Mouse (Mus musculus): ENCODE measurements around the gene Cpeb2.

Gene Cpeb2

DNA sequence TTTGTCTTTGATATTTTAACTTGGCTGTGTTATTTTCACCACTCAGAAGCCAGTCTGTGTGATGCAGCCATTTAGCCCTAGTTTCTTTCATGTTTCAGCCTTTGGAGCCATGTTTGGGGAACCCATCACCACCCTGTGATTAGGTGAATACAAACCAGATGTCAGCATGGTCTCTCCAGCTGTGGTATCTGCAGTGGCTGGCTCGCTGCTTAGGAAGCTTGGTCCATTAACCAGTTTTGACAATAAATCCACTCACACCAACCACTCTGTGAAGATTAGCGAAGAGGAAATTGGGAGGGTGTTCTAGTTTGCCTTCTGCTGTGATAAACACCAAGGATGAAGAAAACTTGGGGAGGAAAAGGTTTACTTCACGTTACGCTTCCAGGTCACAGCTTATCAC, 92.6 kb downstream of the Cpeb2 start:
- DNase-seq (ENCODE audit: low spot score) = peak; percentile 60

DNA sequence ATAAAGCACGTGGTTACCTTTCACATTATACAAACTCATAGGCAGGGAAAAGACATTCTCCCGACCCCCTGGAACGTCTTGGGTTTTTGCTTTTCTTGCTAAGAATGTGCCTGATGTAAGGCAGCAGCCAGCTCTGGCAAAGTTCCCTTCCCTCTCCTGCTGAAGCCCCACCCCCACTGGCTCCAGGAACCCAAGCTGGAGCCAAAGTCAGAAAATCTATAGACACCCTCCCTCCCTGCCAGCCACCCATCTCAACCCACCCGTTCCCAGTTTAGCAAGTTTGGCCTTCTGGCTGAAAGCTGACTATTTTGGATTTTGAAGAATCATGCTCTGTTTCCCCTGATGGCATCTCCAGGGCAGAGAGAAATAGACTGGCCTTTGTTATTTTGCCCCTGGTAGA, 95.6 kb downstream of the Cpeb2 start:
- no peak for DNase-seq (ENCODE audit: low spot score)

- no peak for DNase-seq (ENCODE audit: low spot score)
Observed at GRCm38 (mm10) chr5:43330260-43330659, 97.3 kb downstream of the Cpeb2 start.

GRCm38 (mm10) chr5:43334469-43334868, 101.5 kb downstream of the Cpeb2 start:
- DNase-seq (ENCODE audit: low spot score) = no peak

DNA sequence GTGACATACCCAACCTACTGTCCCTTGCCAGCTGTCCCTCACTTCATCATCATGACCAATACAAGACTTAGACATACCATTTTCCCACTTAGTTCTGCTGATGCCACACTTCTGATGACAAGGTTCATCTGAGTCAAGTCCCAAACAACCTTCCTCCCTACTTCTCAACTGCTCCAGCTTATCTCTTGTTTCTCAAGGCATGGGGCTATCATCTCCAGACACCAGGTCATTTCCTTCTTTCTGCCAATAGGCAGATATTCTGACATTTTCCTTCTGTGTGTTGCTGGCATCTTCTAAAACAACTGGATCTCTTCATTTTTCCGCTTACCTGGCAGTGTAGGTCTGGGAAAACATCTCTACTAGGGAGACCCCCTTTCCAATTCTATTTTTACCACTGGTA, 104.2 kb downstream of the Cpeb2 start:
- DNase-seq (ENCODE audit: low spot score) = no peak

- peak; percentile 14 for DNase-seq (ENCODE audit: low spot score)
Observed at GRCm38 (mm10) chr5:43338771-43339475, 106.0 kb downstream of the Cpeb2 start.

All from embryo, embryonic 10 days (tissue).